Mouse (Mus musculus) spleen, postnatal 14 days (tissue): ENCODE data around the gene Asgr2.
"Not testable (repeated sequence)": the region's sequence is repeated elsewhere in the genome, so short reads cannot be mapped to it uniquely, and the experiment has no call there.

ENCODE experiments used
- DNase-seq, 2 experiments: peaks; one replicate each; pipeline ENCODE4 v3.0.0; 2021 to 2022; ENCODE audit warnings: low spot score in 2 of 2

The Asgr2 gene

GRCm38 (mm10) chr11:70091986-70092783, at the start of gene Asgr2:
Gene Asgr2, plus strand, starts transcription at chr11:70092644.
- DNase-seq: no peak

GRCm38 (mm10) chr11:70043665-70044064, 48.8 kb upstream of the Asgr2 start:
- no peak for DNase-seq

- DNase-seq: no peak
Observed at GRCm38 (mm10) chr11:70045435-70045834, 47.0 kb upstream of the Asgr2 start.

- DNase-seq: no peak
Observed at GRCm38 (mm10) chr11:70049366-70049765, 43.1 kb upstream of the Asgr2 start.

GRCm38 (mm10) chr11:70049816-70050215, 42.6 kb upstream of the Asgr2 start:
- DNase-seq: no peak

- no peak for DNase-seq
Observed at GRCm38 (mm10) chr11:70053156-70053555, 39.3 kb upstream of the Asgr2 start.

- no peak for DNase-seq
Observed at GRCm38 (mm10) chr11:70053898-70054570, 38.4 kb upstream of the Asgr2 start, which contains the start of gene Asgr1. Gene Asgr1, plus strand, starts transcription at chr11:70054085.

GRCm38 (mm10) chr11:70055618-70056214, 36.7 kb upstream of the Asgr2 start:
- peak; percentile 54 to 75 for DNase-seq

GRCm38 (mm10) chr11:70057805-70058204, 34.6 kb upstream of the Asgr2 start:
- DNase-seq: no peak

- DNase-seq: no peak
Observed at GRCm38 (mm10) chr11:70059930-70060329, 32.5 kb upstream of the Asgr2 start.

GRCm38 (mm10) chr11:70063053-70063452, 29.4 kb upstream of the Asgr2 start:
- DNase-seq: no peak

- no peak for DNase-seq
Observed at GRCm38 (mm10) chr11:70066701-70067100, 25.7 kb upstream of the Asgr2 start.

- DNase-seq: no peak
Observed at GRCm38 (mm10) chr11:70068245-70068644, 24.2 kb upstream of the Asgr2 start.

- DNase-seq: no peak
Observed at GRCm38 (mm10) chr11:70070057-70070456, 22.4 kb upstream of the Asgr2 start.

GRCm38 (mm10) chr11:70070603-70071002, 21.8 kb upstream of the Asgr2 start:
- not testable (repeated sequence) for DNase-seq

- DNase-seq: peak; percentile 33 to 65
Observed at GRCm38 (mm10) chr11:70074379-70075071, 17.9 kb upstream of the Asgr2 start.

GRCm38 (mm10) chr11:70075581-70075980, 16.9 kb upstream of the Asgr2 start:
- DNase-seq: peak; percentile 26 to 29

- no peak for DNase-seq
Observed at GRCm38 (mm10) chr11:70077441-70077840, 15.0 kb upstream of the Asgr2 start.

- no peak for DNase-seq
Observed at GRCm38 (mm10) chr11:70079175-70079574, 13.3 kb upstream of the Asgr2 start.

- DNase-seq: no peak
Observed at GRCm38 (mm10) chr11:70079928-70080327, 12.5 kb upstream of the Asgr2 start.

GRCm38 (mm10) chr11:70080803-70081590, 11.4 kb upstream of the Asgr2 start:
- DNase-seq: no peak
